Mouse (Mus musculus) heart, embryonic 12.5 days (tissue): ENCODE measurements at regions not wholly inside any gene's neighbourhood (a gene's known extent, or its start where the extent isn't known, plus 50 kb on each side); places are given as distances from the start of the nearest gene placed in this dataset.

ENCODE experiments used
- ATAC-seq: fragments of 200-750 bp; cut with Nextera tagmentation; 2 replicates; pipeline ENCODE4 v1.8.0; 2017; ENCODE audit warnings: moderate TSS enrichment, moderate library complexity; ENCODE audit not compliant: insufficient number of reproducible peaks, low FRiP score
- H3K27ac ChIP-seq: fragments of 300-500 bp; sonication (generic); 2 replicates; pipeline ENCODE4 v1.5.1; 2016; ENCODE audit warnings: mild to moderate bottlenecking, moderate library complexity; ENCODE audit not compliant: poor library complexity, severe bottlenecking
- H3K27me3 ChIP-seq: fragments of 300-500 bp; sonication (generic); replicated peaks from 2 replicates; pipeline ENCODE4 v1.6.1; 2016; ENCODE audit warnings: mild to moderate bottlenecking, moderate library complexity
- H3K36me3 ChIP-seq: fragments of 300-500 bp; sonication (generic); 2 replicates; pipeline ENCODE4 v1.6.1; 2016; ENCODE audit warnings: mild to moderate bottlenecking, moderate library complexity
- H3K4me1 ChIP-seq: fragments of 300-500 bp; sonication (generic); replicated peaks from 2 replicates; pipeline ENCODE4 v1.6.1; 2016; ENCODE audit warnings: mild to moderate bottlenecking
- H3K4me2 ChIP-seq: fragments of 300-500 bp; sonication (generic); 2 replicates; pipeline ENCODE4 v1.6.1; 2016; ENCODE audit warnings: mild to moderate bottlenecking, moderate library complexity
- H3K4me3 ChIP-seq: fragments of 300-500 bp; sonication (generic); 2 replicates; pipeline ENCODE4 v1.5.1; 2016; ENCODE audit warnings: mild to moderate bottlenecking
- H3K9ac ChIP-seq: fragments of 300-500 bp; sonication (generic); 2 replicates; pipeline ENCODE4 v1.6.1; 2016; ENCODE audit warnings: mild to moderate bottlenecking, moderate library complexity
- H3K9me3 ChIP-seq: fragments of 300-500 bp; sonication (generic); replicated peaks from 2 replicates; pipeline ENCODE4 v1.6.1; 2016; ENCODE audit warnings: mild to moderate bottlenecking, moderate library complexity
- WGBS: fragments of 180-500 bp; shearing (Covaris S2); methylation state at CpG from one replicate; pipeline ENCODE4 v1.1.7; 2016; 5-methylcytosine and 5-hydroxymethylcytosine counted together

DNA sequence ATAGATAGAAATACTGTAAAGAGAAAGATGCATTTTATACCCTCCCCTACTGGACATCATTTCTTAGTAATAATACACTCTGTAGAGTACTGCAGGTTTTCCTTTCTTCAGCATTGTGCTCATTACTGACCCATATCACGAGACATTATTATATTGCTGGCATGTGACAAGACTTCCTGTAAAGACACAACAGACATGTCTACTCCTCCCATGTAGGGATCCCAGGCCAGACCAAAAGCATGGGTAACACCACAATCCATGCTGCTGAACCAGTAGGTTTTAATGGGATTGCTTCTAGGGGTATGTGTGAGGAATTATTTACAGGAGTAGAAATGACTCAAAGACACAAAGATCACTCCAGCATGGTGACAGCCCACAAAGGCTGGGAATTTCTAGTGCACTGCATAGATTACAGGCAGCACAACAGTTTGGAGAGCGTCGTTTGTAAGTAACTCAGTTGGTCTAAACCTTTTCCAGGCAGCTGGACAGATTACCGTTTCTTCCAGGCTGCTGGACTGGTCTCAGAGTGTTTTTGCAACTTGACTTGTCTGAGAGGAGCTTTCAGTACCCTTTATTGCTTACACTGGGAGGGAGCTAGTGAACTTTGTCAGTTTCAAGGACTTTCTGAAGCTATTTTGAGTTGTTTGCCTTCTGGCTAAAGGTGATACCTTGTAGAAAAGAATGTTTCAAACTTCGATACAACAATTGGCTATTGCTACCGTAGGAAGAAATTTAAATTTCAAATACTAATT lies 345.2 kb upstream of the Sel1l start:
- Histone ChIP-seq H3K36me3 (no peaks in the 10 kb centered on the region), H3K27ac (no peak overlapping the region), H3K27me3 (no peaks in the 10 kb centered on the region), H3K4me2 (no peak overlapping the region), H3K9me3 (no peaks in the 10 kb centered on the region), H3K4me3 (no peak overlapping the region), H3K4me1 (no peaks in the 10 kb centered on the region), H3K9ac (no peak overlapping the region)
- WGBS: 63% methylated on average over 6 of the region's 6 CpGs
- ATAC-seq: no peak

DNA sequence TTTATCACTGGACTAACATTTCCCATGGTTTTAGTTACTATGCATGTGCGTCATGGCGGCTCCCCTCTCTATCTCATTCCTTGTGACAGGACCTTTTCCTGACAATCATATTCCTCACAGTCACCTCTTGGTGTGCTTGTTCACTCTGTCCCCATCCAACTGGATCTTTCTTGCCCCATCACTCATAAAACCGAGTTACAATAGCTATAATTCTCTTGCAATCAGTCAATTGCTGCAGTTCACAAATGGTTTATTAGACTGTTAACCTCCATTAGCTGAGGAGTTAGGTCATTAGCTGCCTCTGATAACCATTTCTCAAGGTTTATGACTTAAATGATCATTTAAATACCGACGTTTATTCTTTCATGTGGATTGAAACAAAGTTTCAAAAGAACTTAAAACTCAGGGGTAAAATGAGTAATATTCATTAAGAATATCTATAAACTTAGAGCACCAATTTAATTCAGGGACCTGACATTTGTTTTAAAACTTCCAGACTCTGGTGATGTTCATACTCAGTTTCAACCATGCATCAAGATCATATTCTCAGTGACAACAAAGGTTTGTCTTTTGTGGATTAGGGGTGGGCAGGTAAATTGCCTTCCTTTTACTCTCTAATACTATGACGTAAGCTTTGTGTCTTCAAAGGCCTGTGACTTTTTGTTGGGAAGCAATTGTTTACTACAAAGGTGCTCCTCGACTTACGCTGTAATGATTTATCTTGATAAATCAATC lies 344.4 kb upstream of the Sel1l start:
- Histone ChIP-seq H3K4me2 (no peak overlapping the region), H3K9me3 (no peaks in the 10 kb centered on the region), H3K4me3 (no peak overlapping the region), H3K9ac (no peak overlapping the region), H3K27ac (no peak overlapping the region), H3K27me3 (no peaks in the 10 kb centered on the region), H3K4me1 (no peaks in the 10 kb centered on the region), H3K36me3 (no peaks in the 10 kb centered on the region)
- WGBS: 81% methylated on average over 8 of the region's 8 CpGs
- ATAC-seq: no peak

DNA sequence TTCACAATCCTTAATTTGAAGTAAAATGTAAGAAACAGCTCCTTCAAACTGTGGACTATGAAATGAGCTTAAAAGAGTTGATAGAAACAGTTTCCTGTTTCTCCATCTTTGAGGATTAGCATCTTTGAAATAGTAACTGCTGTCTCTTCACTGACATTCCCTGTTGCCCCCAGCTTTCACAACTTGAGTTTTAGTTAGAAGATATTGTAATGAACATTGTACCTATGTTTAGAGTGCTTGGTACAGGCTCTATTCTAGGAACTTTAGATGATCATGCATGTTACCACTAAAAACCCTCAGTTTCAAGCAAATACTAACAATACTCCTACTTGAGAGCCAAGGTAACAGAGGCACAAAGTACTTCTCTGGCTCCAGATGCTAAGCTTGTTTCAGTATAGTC lies 340.1 kb upstream of the Sel1l start:
- Histone ChIP-seq H3K4me1 (no peaks in the 10 kb centered on the region), H3K4me2 (no peak overlapping the region), H3K27me3 (no peaks in the 10 kb centered on the region), H3K27ac (no peak overlapping the region), H3K9ac (no peak overlapping the region), H3K36me3 (no peaks in the 10 kb centered on the region), H3K4me3 (no peak overlapping the region), H3K9me3 (no peaks in the 10 kb centered on the region)
- no peak for ATAC-seq

DNA sequence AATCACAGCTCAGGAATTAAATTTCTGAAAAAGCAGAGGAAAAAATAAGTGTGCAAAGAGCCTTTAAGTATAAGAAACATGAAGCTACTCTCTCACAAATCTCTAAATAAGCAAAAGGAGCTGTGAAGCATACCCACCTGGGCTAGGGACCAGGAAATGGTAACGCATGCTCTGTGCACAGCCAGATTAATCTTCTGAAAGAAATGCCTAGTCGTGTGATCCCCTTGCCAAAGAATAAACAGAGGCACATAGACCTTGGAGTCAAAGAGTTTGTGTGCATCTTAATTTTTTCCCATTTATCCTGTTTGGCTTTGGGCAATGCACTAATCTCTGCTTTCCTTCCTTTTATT lies 338.2 kb upstream of the Sel1l start:
- ATAC-seq: no peak
- Histone ChIP-seq H3K9me3 (no peaks in the 10 kb centered on the region), H3K9ac (no peak overlapping the region), H3K4me1 (no peaks in the 10 kb centered on the region), H3K27ac (no peak overlapping the region), H3K4me2 (no peak overlapping the region), H3K27me3 (no peaks in the 10 kb centered on the region), H3K36me3 (no peaks in the 10 kb centered on the region), H3K4me3 (no peak overlapping the region)
- 89% methylated on average over 2 of the region's 2 CpGs for WGBS

DNA sequence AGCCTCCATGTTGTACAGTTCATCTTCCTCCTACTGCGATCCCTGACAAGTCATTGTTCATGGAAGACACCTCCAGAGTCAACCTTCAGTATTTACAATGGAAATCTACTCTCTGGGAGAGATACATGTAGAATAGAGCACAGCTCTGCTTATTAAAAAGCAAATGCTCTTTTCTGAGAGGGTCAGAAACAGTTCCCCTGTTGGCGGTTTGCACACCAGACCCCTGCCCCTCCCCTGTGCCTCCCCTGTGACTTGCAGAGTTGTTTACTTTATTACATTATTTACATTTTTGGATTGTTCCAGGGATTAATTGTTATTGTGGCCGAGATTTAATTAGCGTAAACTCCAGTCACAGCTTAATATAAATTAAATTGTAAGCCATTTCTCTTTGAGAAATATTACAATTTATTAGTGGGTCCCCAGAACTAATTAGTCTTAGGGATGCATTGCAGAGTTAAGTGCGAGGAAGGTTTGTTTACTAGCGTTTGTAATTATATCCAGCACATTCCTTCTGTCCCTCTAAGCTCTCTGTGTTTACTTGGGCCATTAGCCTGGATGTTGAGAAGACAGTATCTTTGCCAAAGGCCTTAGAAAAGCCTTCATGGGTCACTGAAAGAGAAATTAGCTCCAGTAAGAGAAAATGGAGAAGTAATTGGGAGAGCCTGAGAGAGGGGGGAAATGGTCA lies 337.6 kb upstream of the Sel1l start:
- Histone ChIP-seq H3K4me3 (no peak overlapping the region), H3K27ac (no peak overlapping the region), H3K4me2 (no peak overlapping the region), H3K27me3 (no peaks in the 10 kb centered on the region), H3K9me3 (no peaks in the 10 kb centered on the region), H3K9ac (no peak overlapping the region), H3K36me3 (no peaks in the 10 kb centered on the region), H3K4me1 (no peaks in the 10 kb centered on the region)
- no peak for ATAC-seq
- WGBS: 81% methylated on average over 6 of the region's 6 CpGs

DNA sequence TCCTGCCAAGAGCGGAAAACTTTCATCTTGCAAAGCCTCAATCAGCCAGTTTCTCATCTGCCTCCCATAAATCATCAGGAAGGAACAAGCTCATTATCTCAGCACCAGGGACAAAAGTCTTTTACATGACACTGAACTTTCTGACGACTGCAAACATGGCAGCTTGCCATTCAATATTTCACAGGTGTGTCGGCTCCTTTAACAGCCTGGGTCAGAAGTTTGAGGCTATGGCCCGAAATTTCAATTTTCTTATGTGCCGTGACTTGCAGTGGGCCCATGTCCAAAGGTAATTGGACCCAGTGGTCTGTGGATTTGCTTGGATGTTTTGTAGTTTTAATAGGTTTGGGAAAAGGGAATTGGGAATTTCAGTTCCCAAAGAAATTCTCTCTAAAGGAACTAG lies 330.3 kb upstream of the Sel1l start:
- no peak for ATAC-seq

DNA sequence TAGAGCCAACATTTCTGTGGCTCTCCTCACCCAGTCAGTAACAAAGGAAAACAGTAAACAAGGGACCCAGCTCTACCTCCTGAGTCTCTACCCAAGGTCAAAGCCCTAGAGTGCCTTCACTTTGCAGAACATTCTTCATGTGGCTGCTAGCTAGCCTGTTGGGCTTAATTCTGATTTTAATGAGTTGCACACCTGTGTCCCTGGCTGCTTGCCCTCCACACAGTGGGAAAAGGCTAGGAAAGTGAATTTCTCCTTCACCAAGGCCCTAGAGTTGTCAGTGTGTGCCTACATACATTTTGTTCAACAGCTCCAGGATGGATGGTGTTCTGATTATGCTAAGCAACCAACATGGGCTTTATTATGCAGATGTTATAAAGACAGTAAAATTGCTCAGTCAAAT lies 307.8 kb upstream of the Sel1l start:
- H3K9me3 ChIP-seq: no peaks in the 10 kb centered on the region
- no peaks in the 10 kb centered on the region for H3K36me3 ChIP-seq
- no peak for ATAC-seq
- H3K9ac ChIP-seq: no peak overlapping the region
- H3K4me3 ChIP-seq: no peak overlapping the region
- no peaks in the 10 kb centered on the region for H3K4me1 ChIP-seq
- H3K27ac ChIP-seq: no peak overlapping the region
- H3K4me2 ChIP-seq: no peak overlapping the region
- no peaks in the 10 kb centered on the region for H3K27me3 ChIP-seq

More for the DNA sequence above, 330.3 kb upstream of the Sel1l start:
- 64% methylated on average over 5 of the region's 5 CpGs for WGBS
- Histone ChIP-seq H3K27me3 (no peaks in the 10 kb centered on the region), H3K4me3 (no peak overlapping the region), H3K4me2 (no peak overlapping the region), H3K27ac (no peak overlapping the region), H3K9me3 (no peaks in the 10 kb centered on the region), H3K4me1 (no peaks in the 10 kb centered on the region), H3K9ac (no peak overlapping the region), H3K36me3 (no peaks in the 10 kb centered on the region)

DNA sequence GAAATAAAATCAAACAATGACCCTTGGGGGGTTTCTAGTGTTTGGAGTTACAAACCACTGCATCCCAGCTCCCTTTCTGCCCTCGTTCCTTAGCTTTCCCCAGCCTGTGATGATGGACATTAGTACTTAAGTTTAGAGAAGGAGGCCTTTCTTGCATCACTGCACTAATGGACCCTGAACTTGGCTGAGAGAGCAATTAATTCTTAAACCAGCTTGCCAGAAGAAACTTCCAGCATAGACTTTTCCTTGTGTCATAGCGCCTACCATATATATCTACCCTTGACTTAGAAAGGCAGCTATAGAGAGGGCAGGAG lies 303.9 kb upstream of the Sel1l start:
- 73% methylated on average over 2 of the region's 2 CpGs for whole genome bisulfite sequencing
- Histone ChIP-seq H3K9me3 (no peaks in the 10 kb centered on the region), H3K4me3 (no peak overlapping the region), H3K27ac (no peak overlapping the region), H3K36me3 (no peaks in the 10 kb centered on the region), H3K9ac (no peak overlapping the region), H3K4me2 (no peak overlapping the region), H3K4me1 (no peaks in the 10 kb centered on the region), H3K27me3 (no peaks in the 10 kb centered on the region)
- no peak for ATAC-seq

DNA sequence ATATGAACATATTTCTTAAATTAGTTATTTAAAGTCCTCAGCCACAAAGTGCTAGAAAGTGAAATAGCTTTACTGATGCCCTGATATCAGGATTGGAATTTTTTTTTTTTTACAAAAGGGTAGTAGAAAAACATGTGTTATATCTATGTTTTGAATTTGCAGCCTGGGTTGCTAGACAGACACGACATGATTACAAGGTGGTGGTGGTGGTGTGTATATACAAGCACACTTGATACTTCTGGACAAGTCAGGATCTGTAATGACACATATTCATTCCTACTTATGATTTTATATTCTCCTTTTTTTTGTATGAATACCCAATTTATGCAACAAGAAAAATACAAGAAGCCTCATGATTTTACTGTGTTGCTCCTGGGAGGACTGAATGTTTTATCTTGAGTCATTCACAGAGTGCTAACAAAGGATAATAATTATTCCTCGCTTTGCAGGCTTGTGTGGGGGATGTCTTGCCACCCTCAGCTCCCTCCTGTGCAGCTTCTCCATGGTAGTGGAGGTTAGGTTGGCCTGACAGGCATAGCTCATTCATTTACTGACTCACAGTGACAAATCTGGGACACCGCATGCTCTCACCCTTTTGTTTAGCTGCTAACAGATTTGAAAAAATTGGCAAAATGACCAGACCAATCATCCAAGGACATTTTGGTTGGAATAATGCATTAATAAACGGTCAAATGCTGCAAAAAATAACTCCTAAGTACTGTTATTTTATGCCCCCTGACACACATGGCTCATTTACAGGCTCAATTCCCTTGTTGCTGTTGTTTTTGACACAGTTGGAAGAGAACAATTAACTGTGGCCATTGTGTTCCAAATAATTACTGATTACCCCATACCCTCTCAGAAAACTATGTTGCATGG lies 303.3 kb upstream of the Sel1l start:
- Histone ChIP-seq H3K36me3 (no peaks in the 10 kb centered on the region), H3K9me3 (no peaks in the 10 kb centered on the region), H3K27me3 (no peaks in the 10 kb centered on the region), H3K4me2 (no peak overlapping the region), H3K4me1 (no peaks in the 10 kb centered on the region), H3K9ac (no peak overlapping the region), H3K27ac (no peak overlapping the region), H3K4me3 (no peak overlapping the region)
- 62% methylated on average over 4 of the region's 4 CpGs for WGBS
- ATAC-seq: no peak

DNA sequence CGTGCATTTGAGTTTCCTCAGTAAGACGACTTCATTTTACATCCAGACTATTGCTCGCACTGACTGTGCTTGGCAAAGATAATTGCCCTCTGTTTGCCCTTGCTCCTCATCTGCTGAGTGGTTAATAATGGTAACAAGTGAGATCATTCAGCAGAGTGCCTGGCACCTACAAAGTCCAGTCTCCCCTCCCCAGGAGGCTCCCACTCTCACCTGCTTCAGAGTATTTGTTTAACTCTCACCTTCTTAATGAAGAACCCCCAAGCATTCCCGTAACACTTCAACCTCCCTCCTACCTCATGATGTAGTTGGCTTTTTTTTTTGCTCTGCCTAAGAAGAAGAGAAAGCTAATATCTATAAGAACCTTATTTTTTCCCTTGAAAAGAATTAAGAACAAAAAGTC lies 288.6 kb upstream of the Sel1l start:
- Histone ChIP-seq H3K4me2 (no peak overlapping the region), H3K27me3 (no peaks in the 10 kb centered on the region), H3K27ac (no peak overlapping the region), H3K4me1 (no peaks in the 10 kb centered on the region), H3K9me3 (no peaks in the 10 kb centered on the region), H3K9ac (no peak overlapping the region), H3K36me3 (no peaks in the 10 kb centered on the region), H3K4me3 (no peak overlapping the region)
- WGBS: 57% methylated on average over 4 of the region's 4 CpGs
- no peak for ATAC-seq

DNA sequence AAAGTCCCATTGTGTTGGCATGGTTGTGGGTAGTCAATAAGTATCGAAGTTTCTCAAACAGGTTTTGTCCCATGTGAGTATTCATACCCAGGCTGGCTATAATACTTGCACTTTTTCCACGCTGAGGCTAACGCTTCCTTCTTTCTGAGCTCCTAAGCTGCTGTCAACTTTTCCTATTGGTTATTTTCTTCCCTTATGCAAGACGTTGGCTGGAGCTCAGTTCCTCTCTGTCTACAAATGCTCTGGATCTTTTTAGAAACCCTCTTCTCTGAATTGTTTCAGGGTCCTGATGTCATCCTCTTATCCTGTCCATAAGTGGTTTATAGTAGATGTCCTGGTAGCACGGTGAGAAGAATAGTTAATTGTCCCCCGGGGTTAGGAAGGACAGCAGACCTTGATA lies 278.7 kb upstream of the Sel1l start:
- Histone ChIP-seq H3K9me3 (0 out of 2 replicates have a peak, but pooled peaks cover 5% of the 10 kb centered on the region), H3K4me3 (no peak overlapping the region), H3K36me3 (no peaks in the 10 kb centered on the region), H3K27ac (no peak overlapping the region), H3K4me1 (no peaks in the 10 kb centered on the region), H3K27me3 (no peaks in the 10 kb centered on the region), H3K9ac (no peak overlapping the region), H3K4me2 (no peak overlapping the region)
- ATAC-seq: no peak
- WGBS: 67% methylated on average over 6 of the region's 6 CpGs
